20 mouse cellular contexts compared by ENCODE assay signal in genomic region chr2:28298738-28299137, GRCm38 (mm10).
DNase-seq lines count a peak whose midpoint lies in the region; ATAC-seq and TF ChIP-seq lines count a peak whose summit lies in the region.
"Had no signal": no experiment of that assay in that cellular context is flagged by ENCODE, and none has a peak within 500 bp of the region (broad histone marks: within the 10 kb centered on the region; RNA-seq: fewer than 3 reads in every experiment).

No protein-coding gene starts in this region.

- no peaks in the 10 kb centered on the region for H3K36me3 ChIP-seq in forebrain, embryonic 10.5 days (replicated peaks)
- no peaks in the 10 kb centered on the region for H3K36me3 ChIP-seq in forebrain, embryonic 16.5 days (ENCODE audit: control insufficient read depth, insufficient read depth)
- no peaks in the 10 kb centered on the region for H3K36me3 ChIP-seq in midbrain, embryonic 11.5 days (ENCODE audit: control insufficient read depth, insufficient read depth, low read length)
- H3K36me3 ChIP-seq in midbrain, embryonic 14.5 days (ENCODE audit: control insufficient read depth, insufficient read depth, low read length): no peaks in the 10 kb centered on the region
- H3K36me3 ChIP-seq in limb, embryonic 11.5 days (ENCODE audit: control insufficient read depth, insufficient read depth, low read length): no peaks in the 10 kb centered on the region
- no peaks in the 10 kb centered on the region for H3K36me3 ChIP-seq in lung, postnatal 0 days (ENCODE audit: insufficient read depth, low read length)

- 70% methylated on average over 6 of the region's 6 CpGs for WGBS in forebrain, embryonic 10.5 days
- 52% methylated on average over 6 of the region's 6 CpGs for WGBS in forebrain, embryonic 16.5 days
- WGBS in midbrain, embryonic 11.5 days: 67% methylated on average over 6 of the region's 6 CpGs
- WGBS in midbrain, embryonic 14.5 days: 54% methylated on average over 6 of the region's 6 CpGs
- 33% methylated on average over 6 of the region's 6 CpGs for WGBS in limb, embryonic 11.5 days
- 56% methylated on average over 6 of the region's 6 CpGs for WGBS in lung, postnatal 0 days

- H3K9me3 ChIP-seq in forebrain, embryonic 10.5 days: no peaks in the 10 kb centered on the region
- H3K9me3 ChIP-seq in forebrain, embryonic 16.5 days (ENCODE audit: control insufficient read depth, low read length): no peaks in the 10 kb centered on the region
- H3K9me3 ChIP-seq in midbrain, embryonic 11.5 days (ENCODE audit: control insufficient read depth, low read length): no peaks in the 10 kb centered on the region
- no peaks in the 10 kb centered on the region for H3K9me3 ChIP-seq in midbrain, embryonic 14.5 days (ENCODE audit: control insufficient read depth, low read length)
- H3K9me3 ChIP-seq in limb, embryonic 11.5 days (ENCODE audit: control insufficient read depth, low read length): no peaks in the 10 kb centered on the region
- H3K9me3 ChIP-seq in lung, postnatal 0 days (ENCODE audit: low read length): no peaks in the 10 kb centered on the region

- no peak for ATAC-seq in forebrain, embryonic 16.5 days
- ATAC-seq in midbrain, embryonic 11.5 days (ENCODE audit: low FRiP score): no peak
- ATAC-seq in midbrain, embryonic 14.5 days (ENCODE audit: low FRiP score, low TSS enrichment): no peak
- no peak for ATAC-seq in limb, embryonic 11.5 days (ENCODE audit: insufficient number of reproducible peaks, low FRiP score, low TSS enrichment, low read depth)
- ATAC-seq in lung, postnatal 0 days: no peak
- ATAC-seq: activated CD4-positive, CD25-positive, alpha-beta regulatory T cell, adult 4 months; inflammation-experienced regulatory T-cells, adult 6 months; midbrain, embryonic 16.5 days had no signal

- DNase-seq in forebrain, embryonic 10.5 days (ENCODE audit: extremely low spot score, low spot score): no peak
- peak; percentile 80 for DNase-seq in midbrain, embryonic 11.5 days (ENCODE audit: low spot score, missing footprints)
- DNase-seq in midbrain, embryonic 14.5 days: no peak
- DNase-seq in limb, embryonic 11.5 days (ENCODE audit: low spot score): no peak
- no peak for DNase-seq in lung, postnatal 0 days (ENCODE audit: low spot score)
- DNase-seq in spleen, postnatal 4 days (ENCODE audit: low spot score in 2 of 2): no peak
- DNase-seq in cerebellum, adult 8-10 months: no peak
- DNase-seq: cerebellum, adult 11 months; cerebellum, postnatal 25 days; gastrocnemius, postnatal 14 days; kidney, adult 2 months; kidney, postnatal 10 days; liver; lung, postnatal 10 days; right cerebral cortex, postnatal 25 days; thymus, postnatal 25 days had no signal

- peaks cover 15% of the 10 kb centered on the region for H3K27me3 ChIP-seq in forebrain, embryonic 10.5 days (ENCODE audit: poor library complexity, severe bottlenecking)
- H3K27me3 ChIP-seq in forebrain, embryonic 16.5 days (replicated peaks; ENCODE audit: control insufficient read depth, insufficient read depth, low read length): no peaks in the 10 kb centered on the region
- H3K27me3 ChIP-seq in midbrain, embryonic 11.5 days (ENCODE audit: control insufficient read depth, insufficient read depth, low read length): 0 out of 2 replicates have a peak, but pooled peaks cover 2% of the 10 kb centered on the region
- H3K27me3 ChIP-seq in midbrain, embryonic 14.5 days (ENCODE audit: control insufficient read depth, insufficient read depth, low read length): no peaks in the 10 kb centered on the region
- H3K27me3 ChIP-seq in limb, embryonic 11.5 days (ENCODE audit: control insufficient read depth, insufficient read depth, low read length): no peaks in the 10 kb centered on the region
- no peaks in the 10 kb centered on the region for H3K27me3 ChIP-seq in lung, postnatal 0 days (replicated peaks; ENCODE audit: insufficient read depth, low read length)

- H3K4me3 ChIP-seq in forebrain, embryonic 10.5 days: no peak overlapping the region
- no peak overlapping the region for H3K4me3 ChIP-seq in forebrain, embryonic 16.5 days (replicated peaks; ENCODE audit: low read length)
- no peak overlapping the region for H3K4me3 ChIP-seq in midbrain, embryonic 11.5 days (ENCODE audit: low read depth, low read length)
- no peak overlapping the region for H3K4me3 ChIP-seq in midbrain, embryonic 14.5 days (replicated peaks; ENCODE audit: low read depth, low read length)
- H3K4me3 ChIP-seq in limb, embryonic 11.5 days (ENCODE audit: low read depth, low read length): no peak overlapping the region
- H3K4me3 ChIP-seq in lung, postnatal 0 days (ENCODE audit: low read depth, low read length): no peak overlapping the region

- no peak overlapping the region for H3K9ac ChIP-seq in forebrain, embryonic 16.5 days (replicated peaks; ENCODE audit: low read depth, low read length)
- H3K9ac ChIP-seq in midbrain, embryonic 11.5 days (ENCODE audit: low read length): no peak overlapping the region
- no peak overlapping the region for H3K9ac ChIP-seq in midbrain, embryonic 14.5 days (replicated peaks; ENCODE audit: low read length)
- no peak overlapping the region for H3K9ac ChIP-seq in limb, embryonic 11.5 days (ENCODE audit: low read length)
- no peak overlapping the region for H3K9ac ChIP-seq in lung, postnatal 0 days (replicated peaks; ENCODE audit: low read depth)

- no peak overlapping the region for H3K4me2 ChIP-seq in forebrain, embryonic 16.5 days (ENCODE audit: low read length)
- H3K4me2 ChIP-seq in midbrain, embryonic 11.5 days: no peak overlapping the region
- no peak overlapping the region for H3K4me2 ChIP-seq in midbrain, embryonic 14.5 days (ENCODE audit: low read length)
- no peak overlapping the region for H3K4me2 ChIP-seq in limb, embryonic 11.5 days (ENCODE audit: low read depth, severe bottlenecking)
- no peak overlapping the region for H3K4me2 ChIP-seq in lung, postnatal 0 days (replicated peaks; ENCODE audit: low read depth, low read length)

- no peak for TF ChIP-seq EP300 in lung, postnatal 0 days (IDR thresholded peaks at IDR 0.05)

- TF ChIP-seq CTCF in lung, postnatal 0 days (IDR thresholded peaks at IDR 0.05): no peak

- H3K27ac ChIP-seq in forebrain, embryonic 10.5 days: 0 out of 2 replicates have a peak overlapping the region, but pooled peaks have one; percentile 44
- H3K27ac ChIP-seq in forebrain, embryonic 16.5 days (ENCODE audit: low read length): no peak overlapping the region
- no peak overlapping the region for H3K27ac ChIP-seq in midbrain, embryonic 11.5 days (ENCODE audit: low read depth, low read length)
- H3K27ac ChIP-seq in midbrain, embryonic 14.5 days (replicated peaks; ENCODE audit: low read depth, low read length): no peak overlapping the region
- H3K27ac ChIP-seq in limb, embryonic 11.5 days (replicated peaks; ENCODE audit: low read depth, low read length): 0 out of 2 replicates have a peak overlapping the region, but pooled peaks have one; percentile 22
- H3K27ac ChIP-seq in lung, postnatal 0 days (ENCODE audit: low read length): no peak overlapping the region

- H3K4me1 ChIP-seq in forebrain, embryonic 10.5 days: peaks cover 40% of the 10 kb centered on the region
- H3K4me1 ChIP-seq in forebrain, embryonic 16.5 days (replicated peaks; ENCODE audit: control insufficient read depth, insufficient read depth, low read length): peaks cover 11% of the 10 kb centered on the region
- peaks cover 22% of the 10 kb centered on the region for H3K4me1 ChIP-seq in midbrain, embryonic 11.5 days (ENCODE audit: control insufficient read depth, insufficient read depth, low read length)
- H3K4me1 ChIP-seq in midbrain, embryonic 14.5 days (ENCODE audit: control insufficient read depth, insufficient read depth, low read length): peaks cover 23% of the 10 kb centered on the region
- H3K4me1 ChIP-seq in limb, embryonic 11.5 days (ENCODE audit: control insufficient read depth, insufficient read depth, low read length): peaks cover 21% of the 10 kb centered on the region
- H3K4me1 ChIP-seq in lung, postnatal 0 days (ENCODE audit: insufficient read depth, low read depth, low read length): no peaks in the 10 kb centered on the region

Comparison
In these comparisons a context has a peak if more than half of its experiments do, and no peak if none do; other contexts are left out.
1. H3K27ac ChIP-seq: peak in forebrain, embryonic 10.5 days (single experiment) and limb, embryonic 11.5 days (single experiment); none in forebrain, embryonic 16.5 days (single experiment), midbrain, embryonic 11.5 days (single experiment), midbrain, embryonic 14.5 days (single experiment) and lung, postnatal 0 days (single experiment).